Mouse (Mus musculus) inflammation-experienced regulatory T-cells, adult 16 weeks (primary cell): ENCODE data around the gene 4930452B06Rik. TPM values are rescaled to one million over a fixed set of nuclear protein-coding genes. Genes with fewer than 3 reads are reported as not detected.

Experiments used
- polyA plus RNA-seq: library from polyadenylated mRNA; unstranded; fragments of 100-300 nt; shearing (Covaris generic); gene quantifications from one replicate; pipeline ENCODE4 v1.2.1, GENCODE M21; 2017

The 4930452B06Rik gene
- polyA plus RNA-seq, result 0.82 TPM

GRCm38 (mm10) chr14:8665636-8666411 lies at the start of gene 4930452B06Rik:
Gene 4930452B06Rik (minus strand): TSS chr14:8666240.

